Mouse (Mus musculus): ENCODE measurements around the gene Dpy19l1. TPM values are rescaled to one million over a fixed set of nuclear protein-coding genes. Genes with fewer than 3 reads are reported as not detected.
A peak's percentile ranks its signal among the peaks of the same experiment; 100 is the strongest.

Dpy19l1 gene
- polyA plus RNA-seq, 1 experiment from 2014 or later, result 8.9 TPM

DNA sequence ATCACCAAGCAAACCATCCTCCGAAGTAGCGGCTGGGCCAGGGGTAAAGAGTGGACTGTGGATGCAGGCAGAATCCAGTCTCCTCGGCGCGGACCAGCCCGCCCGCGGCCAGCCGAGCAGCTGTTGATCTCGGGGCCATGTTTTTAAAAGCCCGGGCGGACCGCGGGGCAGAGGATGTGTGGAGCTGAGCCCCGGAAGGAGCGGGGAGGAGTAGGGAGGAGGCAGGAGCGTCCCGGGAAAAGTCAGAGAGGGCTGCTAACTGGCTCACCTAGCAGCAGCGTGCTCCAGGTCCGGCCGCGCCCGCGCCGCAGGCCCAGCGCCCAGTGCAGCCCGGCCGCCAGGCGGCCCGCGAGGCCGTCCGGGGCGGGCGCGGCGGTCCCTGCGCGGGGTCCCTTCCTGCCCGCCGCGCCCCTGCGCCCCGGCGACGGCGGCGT, 352 bp downstream of the Dpy19l1 start:
- H3K9ac ChIP-seq (replicated peaks), result peak overlapping the region; percentile 83
- ATAC-seq (peak; percentile 76), DNase-seq (peak; percentile 69)
- H3K9me3 ChIP-seq (ENCODE audit: low read length), result no peaks in the 10 kb centered on the region
- H3K27ac ChIP-seq (ENCODE audit: low read depth), result peak overlapping the region; percentile 94
- H3K4me3 ChIP-seq (ENCODE audit: low read depth, low read length), result peak overlapping the region; percentile 75
- 0% methylated on average over 39 of the region's 48 CpGs for WGBS (ENCODE audit: insufficient replicate concordance)
- H3K27me3 ChIP-seq (ENCODE audit: insufficient read depth, low read length), result no peaks in the 10 kb centered on the region
- TF ChIP-seq CTCF (IDR thresholded peaks at IDR 0.05; ENCODE audit: low read depth) (no peak), EP300 (IDR thresholded peaks at IDR 0.05; ENCODE audit: low read depth) (no peak)
- peaks cover 30% of the 10 kb centered on the region for H3K4me1 ChIP-seq (ENCODE audit: insufficient read depth)
- no peaks in the 10 kb centered on the region for H3K36me3 ChIP-seq (replicated peaks; ENCODE audit: insufficient read depth, low read length)
- H3K4me2 ChIP-seq (ENCODE audit: low read depth, low read length), result peak overlapping the region; percentile 82

DNA sequence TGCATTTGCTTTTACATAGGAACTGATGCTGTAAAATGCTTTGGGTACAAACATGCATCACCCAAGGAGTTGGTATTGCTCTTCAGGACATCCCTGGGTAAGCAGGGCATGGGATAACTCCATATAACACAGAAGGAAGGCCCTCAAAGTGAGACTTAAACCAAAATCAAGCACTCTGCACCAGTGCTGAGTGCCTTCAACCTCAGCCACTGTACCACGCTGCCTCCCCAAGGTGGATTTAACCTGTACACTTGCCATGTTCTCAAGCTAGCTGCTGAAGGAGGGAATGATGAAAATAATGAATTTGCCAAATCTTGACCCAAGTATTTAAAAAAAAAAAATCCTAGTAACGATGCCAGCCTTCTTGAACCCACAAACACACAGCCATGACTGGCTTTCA, 1.3 kb downstream of the Dpy19l1 start:
- peak overlapping the region; percentile 83 for H3K9ac ChIP-seq (replicated peaks)
- WGBS (ENCODE audit: insufficient replicate concordance), result 34% methylated on average over 2 of the region's 2 CpGs
- peak overlapping the region; percentile 39 for H3K27ac ChIP-seq (ENCODE audit: low read depth)
- H3K4me3 ChIP-seq (ENCODE audit: low read depth, low read length), result peak overlapping the region; percentile 75
- ATAC-seq (no peak), DNase-seq (no peak)
- H3K36me3 ChIP-seq (replicated peaks; ENCODE audit: insufficient read depth, low read length), result no peaks in the 10 kb centered on the region
- H3K4me1 ChIP-seq (ENCODE audit: insufficient read depth), result peaks cover 35% of the 10 kb centered on the region
- TF ChIP-seq CTCF (IDR thresholded peaks at IDR 0.05; ENCODE audit: low read depth) (peak; percentile 40), EP300 (IDR thresholded peaks at IDR 0.05; ENCODE audit: low read depth) (no peak)
- H3K9me3 ChIP-seq (ENCODE audit: low read length), result no peaks in the 10 kb centered on the region
- H3K4me2 ChIP-seq (ENCODE audit: low read depth, low read length), result peak overlapping the region; percentile 82
- no peaks in the 10 kb centered on the region for H3K27me3 ChIP-seq (ENCODE audit: insufficient read depth, low read length)

GRCm38 (mm10) chr9:24496226-24496625, 6.7 kb downstream of the Dpy19l1 start:
- DNase-seq, result no peak
- Histone ChIP-seq H3K27me3 (ENCODE audit: insufficient read depth, low read length) (no peaks in the 10 kb centered on the region), H3K27ac (ENCODE audit: low read depth) (no peak overlapping the region), H3K36me3 (replicated peaks; ENCODE audit: insufficient read depth, low read length) (no peaks in the 10 kb centered on the region), H3K4me3 (ENCODE audit: low read depth, low read length) (no peak overlapping the region), H3K4me1 (ENCODE audit: insufficient read depth) (peaks cover 30% of the 10 kb centered on the region), H3K9ac (replicated peaks) (no peak overlapping the region), H3K9me3 (ENCODE audit: low read length) (no peaks in the 10 kb centered on the region), H3K4me2 (ENCODE audit: low read depth, low read length) (no peak overlapping the region)
- 87% methylated on average over 2 of the region's 2 CpGs for WGBS (ENCODE audit: insufficient replicate concordance)
- no peak for TF ChIP-seq EP300 (IDR thresholded peaks at IDR 0.05; ENCODE audit: low read depth)
- no peak for TF ChIP-seq CTCF (IDR thresholded peaks at IDR 0.05; ENCODE audit: low read depth)
- no peak for ATAC-seq

DNA sequence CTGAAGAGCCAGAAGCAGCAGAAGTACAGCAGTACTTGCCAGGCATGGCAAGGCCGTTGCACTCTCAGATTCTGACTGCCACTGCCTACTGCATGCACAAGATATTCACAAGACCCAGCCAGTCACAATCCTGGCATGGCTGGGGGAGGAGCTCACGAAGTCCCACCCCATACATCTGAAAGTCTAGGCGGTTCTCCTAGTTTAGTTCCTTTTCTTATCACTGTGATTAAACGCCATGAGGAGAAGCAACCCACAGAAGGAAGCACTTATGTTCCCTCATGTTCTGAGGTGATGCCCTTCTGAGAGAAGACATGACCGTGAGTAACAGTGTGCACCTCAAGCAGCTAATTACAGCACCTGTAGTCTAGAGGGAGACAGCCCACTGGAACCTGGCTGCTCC, 12.4 kb downstream of the Dpy19l1 start:
- no peak for TF ChIP-seq CTCF (IDR thresholded peaks at IDR 0.05; ENCODE audit: low read depth)
- TF ChIP-seq EP300 (IDR thresholded peaks at IDR 0.05; ENCODE audit: low read depth), result no peak
- DNase-seq, result peak; percentile 49
- ATAC-seq, result peak; percentile 69
- peaks cover 26% of the 10 kb centered on the region for H3K4me1 ChIP-seq (ENCODE audit: insufficient read depth)
- no peaks in the 10 kb centered on the region for H3K9me3 ChIP-seq (ENCODE audit: low read length)
- WGBS (ENCODE audit: insufficient replicate concordance), result 55% methylated on average over 5 of the region's 5 CpGs
- 0 out of 2 replicates have a peak overlapping the region, but pooled peaks have one; percentile 44 for H3K27ac ChIP-seq (ENCODE audit: low read depth)
- H3K36me3 ChIP-seq (replicated peaks; ENCODE audit: insufficient read depth, low read length), result no peaks in the 10 kb centered on the region
- H3K9ac ChIP-seq (replicated peaks), result no peak overlapping the region
- H3K4me3 ChIP-seq (ENCODE audit: low read depth, low read length), result no peak overlapping the region
- H3K4me2 ChIP-seq (ENCODE audit: low read depth, low read length), result no peak overlapping the region
- no peaks in the 10 kb centered on the region for H3K27me3 ChIP-seq (ENCODE audit: insufficient read depth, low read length)

DNA sequence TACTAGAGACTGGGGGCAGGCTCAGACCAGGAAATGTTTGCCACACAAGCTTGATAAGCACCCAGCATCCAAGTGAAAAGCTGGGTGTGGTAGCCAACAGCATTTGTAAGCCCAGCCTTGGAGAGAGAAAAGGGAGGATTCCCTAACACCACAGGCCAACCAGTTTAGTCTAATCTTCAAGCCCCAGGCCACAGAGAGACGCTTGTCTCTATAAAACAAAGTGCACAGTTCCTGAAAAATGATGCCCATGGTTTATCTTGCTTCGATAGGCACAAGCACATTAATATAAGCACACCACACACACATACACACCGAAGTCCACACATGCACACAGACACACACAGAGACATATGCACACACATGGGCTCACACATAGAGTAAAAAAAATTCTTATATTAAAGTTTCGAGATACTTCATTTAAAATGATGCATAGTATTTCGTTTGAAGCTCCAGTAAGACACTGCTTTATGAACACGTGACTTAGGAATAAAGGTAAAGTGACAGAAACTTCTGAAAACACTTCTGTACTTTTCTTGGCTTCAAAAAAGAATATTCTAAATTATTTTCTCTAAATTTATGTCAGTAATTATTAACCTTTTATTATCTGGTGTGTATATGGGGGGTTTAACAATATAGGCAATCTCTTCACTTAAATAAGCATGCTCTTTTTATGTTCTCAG, 14.4 kb downstream of the Dpy19l1 start:
- Histone ChIP-seq H3K4me3 (ENCODE audit: low read depth, low read length) (no peak overlapping the region), H3K36me3 (replicated peaks; ENCODE audit: insufficient read depth, low read length) (no peaks in the 10 kb centered on the region), H3K4me2 (ENCODE audit: low read depth, low read length) (peak overlapping the region; percentile 51), H3K4me1 (ENCODE audit: insufficient read depth) (peaks cover 26% of the 10 kb centered on the region), H3K27ac (ENCODE audit: low read depth) (peak overlapping the region; percentile 39), H3K9ac (replicated peaks) (no peak overlapping the region), H3K27me3 (ENCODE audit: insufficient read depth, low read length) (no peaks in the 10 kb centered on the region), H3K9me3 (ENCODE audit: low read length) (no peaks in the 10 kb centered on the region)
- WGBS (ENCODE audit: insufficient replicate concordance), result 54% methylated on average over 6 of the region's 6 CpGs
- DNase-seq (peak; percentile 32), ATAC-seq (peak; percentile 92)
- TF ChIP-seq EP300 (IDR thresholded peaks at IDR 0.05; ENCODE audit: low read depth), result peak; percentile 94
- no peak for TF ChIP-seq CTCF (IDR thresholded peaks at IDR 0.05; ENCODE audit: low read depth)

DNA sequence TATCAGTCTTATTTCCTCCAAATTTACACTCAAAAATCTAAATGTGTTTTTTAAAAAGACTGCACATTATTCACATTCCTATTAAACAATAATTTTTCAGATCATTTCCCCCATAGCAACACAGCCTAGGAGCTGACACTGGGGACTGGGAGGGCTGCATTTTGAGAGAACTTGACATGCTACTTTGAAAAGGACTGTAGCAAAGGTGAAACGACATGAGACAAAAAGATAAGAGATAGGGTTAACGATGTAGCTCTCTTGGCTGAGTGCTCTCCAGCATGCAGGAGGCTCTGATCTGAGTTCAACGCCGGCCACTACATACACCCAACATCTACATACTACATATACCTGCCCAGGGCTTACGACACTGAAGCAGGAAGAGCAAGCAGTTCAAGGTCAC, 20.6 kb downstream of the Dpy19l1 start:
- no peaks in the 10 kb centered on the region for H3K9me3 ChIP-seq (ENCODE audit: low read length)
- no peak overlapping the region for H3K4me3 ChIP-seq (ENCODE audit: low read depth, low read length)
- DNase-seq (no peak), ATAC-seq (0 out of 2 replicates have a peak, but pooled peaks have one; percentile 25)
- H3K36me3 ChIP-seq (replicated peaks; ENCODE audit: insufficient read depth, low read length), result 0 out of 2 replicates have a peak, but pooled peaks cover 3% of the 10 kb centered on the region
- H3K27ac ChIP-seq (ENCODE audit: low read depth), result no peak overlapping the region
- no peak overlapping the region for H3K4me2 ChIP-seq (ENCODE audit: low read depth, low read length)
- peaks cover 12% of the 10 kb centered on the region for H3K4me1 ChIP-seq (ENCODE audit: insufficient read depth)
- TF ChIP-seq EP300 (IDR thresholded peaks at IDR 0.05; ENCODE audit: low read depth), result no peak
- no peak for TF ChIP-seq CTCF (IDR thresholded peaks at IDR 0.05; ENCODE audit: low read depth)
- 50% methylated on average over 5 of the region's 5 CpGs for WGBS (ENCODE audit: insufficient replicate concordance)
- no peak overlapping the region for H3K9ac ChIP-seq (replicated peaks)
- H3K27me3 ChIP-seq (ENCODE audit: insufficient read depth, low read length), result no peaks in the 10 kb centered on the region

Data from liver, postnatal 0 days (tissue).